Mouse (Mus musculus) hindbrain, embryonic 11.5 days (tissue): ENCODE measurements at regions not wholly inside any gene's neighbourhood (a gene's known extent, or its start where the extent isn't known, plus 50 kb on each side); places are given as distances from the start of the nearest gene placed in this dataset.

Experiments used
- ATAC-seq: fragments of 200-750 bp; cut with Nextera tagmentation; 2 replicates; pipeline ENCODE4 v1.8.0; 2017; ENCODE audit warnings: mild to moderate bottlenecking, moderate TSS enrichment, moderate library complexity; ENCODE audit not compliant: low FRiP score
- DNase-seq: peaks from one replicate; pipeline ENCODE4 v3.0.0-alpha.2; 2015; ENCODE audit warnings: low spot score
- H3K27ac ChIP-seq: fragments of 300-500 bp; sonication (generic); 2 replicates; pipeline ENCODE4 v1.5.1; 2014; ENCODE audit warnings: mild to moderate bottlenecking, low read depth, low read length
- H3K27me3 ChIP-seq: fragments of 300-500 bp; sonication (generic); 2 replicates; pipeline ENCODE4 v1.6.1; 2014; ENCODE audit warnings: mild to moderate bottlenecking, low read length, moderate library complexity, mixed read lengths; ENCODE audit not compliant: control insufficient read depth, insufficient read depth
- H3K36me3 ChIP-seq: fragments of 300-500 bp; sonication (generic); 2 replicates; pipeline ENCODE4 v1.6.1; 2014; ENCODE audit warnings: mild to moderate bottlenecking, low read length, moderate library complexity, mixed read lengths; ENCODE audit not compliant: control insufficient read depth, insufficient read depth
- H3K4me1 ChIP-seq: fragments of 300-500 bp; sonication (generic); replicated peaks from 2 replicates; pipeline ENCODE4 v1.6.1; 2014; ENCODE audit warnings: low read length, mixed read lengths; ENCODE audit not compliant: control insufficient read depth, insufficient read depth
- H3K4me2 ChIP-seq: fragments of 300-500 bp; sonication (generic); replicated peaks from 2 replicates; pipeline ENCODE4 v1.6.1; 2014; ENCODE audit warnings: mild to moderate bottlenecking, low read depth, low read length
- H3K4me3 ChIP-seq: fragments of 300-500 bp; sonication (generic); 2 replicates; pipeline ENCODE4 v1.5.1; 2014; ENCODE audit warnings: low read depth, low read length
- H3K9ac ChIP-seq: fragments of 300-500 bp; sonication (generic); 2 replicates; pipeline ENCODE4 v1.6.1; 2014; ENCODE audit warnings: low read depth, low read length
- H3K9me3 ChIP-seq: fragments of 300-500 bp; sonication (generic); 2 replicates; pipeline ENCODE4 v1.6.1; 2016; ENCODE audit warnings: low read length; ENCODE audit not compliant: control insufficient read depth
- WGBS: fragments of 180-500 bp; shearing (Covaris S2); extraction: QIAGEN DNeasy Blood & Tissue Kit; methylation state at CpG from one replicate; pipeline ENCODE4 v1.1.7; 2014; 5-methylcytosine and 5-hydroxymethylcytosine counted together

DNA sequence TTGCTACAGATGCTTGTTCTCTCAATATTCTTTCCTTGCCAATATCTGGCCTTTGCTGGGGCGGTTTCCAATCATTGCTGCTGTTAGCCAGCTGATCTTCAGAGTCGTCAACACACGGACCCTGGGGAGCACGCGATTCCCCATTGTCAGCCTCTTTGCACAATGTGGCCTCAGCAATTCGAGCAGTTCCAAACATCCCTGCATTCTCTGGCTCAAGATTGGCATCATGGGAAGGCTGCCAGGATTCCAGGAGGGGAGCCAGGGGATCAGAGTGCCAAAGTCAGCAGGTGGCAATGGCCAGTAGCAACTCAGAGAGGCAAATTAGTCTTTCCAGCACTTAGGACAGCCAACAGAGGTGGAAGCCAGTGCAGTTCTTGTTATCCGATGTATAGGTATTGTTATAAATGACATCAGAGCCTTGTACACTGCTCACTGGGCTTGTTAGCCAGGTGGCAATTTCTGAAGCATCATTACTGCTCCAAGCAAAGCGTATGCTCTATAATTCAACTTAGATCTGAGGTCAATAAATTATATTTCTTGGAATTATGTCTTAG lies 240.8 kb upstream of the Gk2 start:
- no peaks in the 10 kb centered on the region for H3K27me3 ChIP-seq
- no peak overlapping the region for H3K9ac ChIP-seq
- H3K36me3 ChIP-seq, result no peaks in the 10 kb centered on the region
- ATAC-seq, result no peak
- no peak overlapping the region for H3K4me3 ChIP-seq
- H3K4me2 ChIP-seq, result no peak overlapping the region
- no peak for DNase-seq
- no peaks in the 10 kb centered on the region for H3K9me3 ChIP-seq
- 68% methylated on average over 8 of the region's 8 CpGs for WGBS
- no peaks in the 10 kb centered on the region for H3K4me1 ChIP-seq
- no peak overlapping the region for H3K27ac ChIP-seq

DNA sequence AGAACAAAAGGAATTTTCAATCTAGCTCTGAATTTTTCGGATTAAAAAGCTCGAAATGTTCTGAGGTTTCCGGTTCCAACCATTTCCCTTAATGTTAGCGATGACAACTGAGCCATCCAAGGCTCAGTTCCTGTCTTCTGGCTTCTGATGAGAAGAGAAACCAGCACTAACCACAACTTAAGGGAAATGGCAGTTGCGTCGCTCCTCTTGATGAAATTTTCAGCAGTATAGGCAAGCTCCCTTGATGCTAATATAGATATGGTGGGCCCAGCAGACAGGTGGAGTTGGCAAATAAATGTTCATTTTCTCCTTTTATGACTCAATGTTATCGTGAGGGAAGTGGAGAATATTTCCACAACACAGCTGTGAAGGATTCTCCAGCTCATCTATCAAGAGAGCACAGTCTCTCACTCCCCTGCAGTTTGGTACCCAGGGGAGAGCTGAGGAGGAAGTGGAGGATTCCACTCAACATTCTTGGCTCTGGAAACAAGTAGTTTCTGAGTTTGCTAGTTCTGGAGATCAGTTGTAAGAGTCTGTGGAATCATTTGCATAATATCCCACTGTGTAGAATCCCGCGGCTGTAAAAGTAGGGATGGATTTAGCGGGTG lies 236.6 kb upstream of the Gk2 start:
- Histone ChIP-seq H3K27ac (no peak overlapping the region), H3K4me1 (no peaks in the 10 kb centered on the region), H3K4me2 (no peak overlapping the region), H3K36me3 (no peaks in the 10 kb centered on the region), H3K9me3 (no peaks in the 10 kb centered on the region), H3K4me3 (no peak overlapping the region), H3K9ac (no peak overlapping the region), H3K27me3 (no peaks in the 10 kb centered on the region)
- no peak for ATAC-seq
- no peak for DNase-seq
- 87% methylated on average over 10 of the region's 10 CpGs for WGBS

DNA sequence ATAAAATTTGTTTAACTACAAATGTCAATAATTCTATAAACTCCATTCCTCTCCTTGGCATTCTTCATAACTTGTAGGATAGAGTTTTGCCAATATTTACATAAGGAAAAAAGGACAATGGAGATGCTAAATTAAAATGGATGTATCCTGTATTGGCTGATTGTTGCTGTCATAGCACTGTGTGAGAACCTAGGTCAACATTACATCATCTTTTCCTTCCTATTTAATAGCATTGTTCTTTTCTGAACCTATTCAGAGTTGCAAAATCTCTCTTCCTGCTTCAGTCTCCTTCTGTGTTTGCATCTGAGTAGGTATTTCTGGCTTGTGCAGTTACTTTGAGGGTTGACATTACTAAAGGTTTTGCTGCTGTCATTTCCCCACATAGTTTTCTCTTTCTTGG lies 228.6 kb upstream of the Gk2 start:
- H3K27me3 ChIP-seq, result no peaks in the 10 kb centered on the region
- ATAC-seq (no peak), DNase-seq (no peak)
- H3K4me1 ChIP-seq, result no peaks in the 10 kb centered on the region
- no peak overlapping the region for H3K9ac ChIP-seq
- no peak overlapping the region for H3K4me3 ChIP-seq
- no peak overlapping the region for H3K4me2 ChIP-seq
- no peaks in the 10 kb centered on the region for H3K36me3 ChIP-seq
- no peaks in the 10 kb centered on the region for H3K9me3 ChIP-seq
- no peak overlapping the region for H3K27ac ChIP-seq

DNA sequence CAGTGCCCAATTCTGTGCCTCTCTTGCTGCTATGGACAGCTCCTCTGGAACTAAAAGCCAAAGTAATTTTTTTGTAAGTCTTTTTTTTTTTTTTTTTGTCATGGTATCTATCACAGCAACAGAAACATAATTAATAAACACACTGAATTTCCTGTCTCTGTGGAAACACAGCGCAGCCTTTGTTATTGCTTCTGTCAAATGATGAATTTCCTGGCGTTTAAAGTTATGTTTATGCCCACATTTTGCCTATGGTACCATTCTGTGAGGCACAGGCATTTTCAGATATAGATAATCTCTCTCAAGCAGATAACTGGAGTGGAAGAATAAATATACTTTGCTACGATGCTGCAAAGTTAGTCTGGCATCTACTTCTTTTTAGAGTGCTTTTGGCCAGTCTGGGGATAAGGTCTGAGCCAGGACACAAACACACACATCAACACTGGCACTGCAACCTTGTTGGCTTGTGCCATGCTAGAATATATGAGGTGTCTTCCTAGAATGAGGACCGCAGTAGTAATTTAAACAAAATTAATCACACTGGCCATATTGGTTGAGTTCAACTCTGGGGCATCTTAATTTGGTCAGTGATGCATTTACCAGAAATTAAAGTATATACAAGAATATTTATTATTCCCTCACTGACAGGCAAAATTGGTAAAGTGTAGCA lies 227.9 kb upstream of the Gk2 start:
- 82% methylated on average over 4 of the region's 4 CpGs for WGBS
- ATAC-seq (no peak), DNase-seq (no peak)
- Histone ChIP-seq H3K27ac (no peak overlapping the region), H3K36me3 (no peaks in the 10 kb centered on the region), H3K4me1 (no peaks in the 10 kb centered on the region), H3K27me3 (no peaks in the 10 kb centered on the region), H3K4me2 (no peak overlapping the region), H3K9ac (no peak overlapping the region), H3K4me3 (no peak overlapping the region), H3K9me3 (no peaks in the 10 kb centered on the region)

DNA sequence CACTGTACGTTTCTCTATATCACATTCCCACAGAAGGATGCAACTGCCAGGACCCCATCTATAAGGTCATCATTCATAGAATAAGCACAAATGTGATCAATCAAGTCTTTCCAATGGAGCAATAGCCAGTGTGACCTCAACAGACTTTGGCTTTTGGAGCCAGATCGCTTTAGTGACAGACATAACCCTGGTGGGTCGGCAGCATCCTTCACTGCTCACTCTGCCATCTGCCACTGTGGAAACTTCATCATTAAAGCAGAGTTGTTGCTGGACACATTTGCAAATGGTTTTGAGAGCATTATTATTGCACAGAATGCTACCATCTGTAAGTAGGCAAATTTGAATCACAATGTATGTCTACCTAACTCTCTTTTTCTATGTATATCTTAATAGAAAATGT lies 212.9 kb upstream of the Gk2 start:
- Histone ChIP-seq H3K9me3 (no peaks in the 10 kb centered on the region), H3K27ac (no peak overlapping the region), H3K4me2 (no peak overlapping the region), H3K4me3 (no peak overlapping the region), H3K27me3 (no peaks in the 10 kb centered on the region), H3K9ac (no peak overlapping the region), H3K4me1 (no peaks in the 10 kb centered on the region), H3K36me3 (no peaks in the 10 kb centered on the region)
- no peak for DNase-seq
- WGBS, result 61% methylated on average over 3 of the region's 3 CpGs
- no peak for ATAC-seq

DNA sequence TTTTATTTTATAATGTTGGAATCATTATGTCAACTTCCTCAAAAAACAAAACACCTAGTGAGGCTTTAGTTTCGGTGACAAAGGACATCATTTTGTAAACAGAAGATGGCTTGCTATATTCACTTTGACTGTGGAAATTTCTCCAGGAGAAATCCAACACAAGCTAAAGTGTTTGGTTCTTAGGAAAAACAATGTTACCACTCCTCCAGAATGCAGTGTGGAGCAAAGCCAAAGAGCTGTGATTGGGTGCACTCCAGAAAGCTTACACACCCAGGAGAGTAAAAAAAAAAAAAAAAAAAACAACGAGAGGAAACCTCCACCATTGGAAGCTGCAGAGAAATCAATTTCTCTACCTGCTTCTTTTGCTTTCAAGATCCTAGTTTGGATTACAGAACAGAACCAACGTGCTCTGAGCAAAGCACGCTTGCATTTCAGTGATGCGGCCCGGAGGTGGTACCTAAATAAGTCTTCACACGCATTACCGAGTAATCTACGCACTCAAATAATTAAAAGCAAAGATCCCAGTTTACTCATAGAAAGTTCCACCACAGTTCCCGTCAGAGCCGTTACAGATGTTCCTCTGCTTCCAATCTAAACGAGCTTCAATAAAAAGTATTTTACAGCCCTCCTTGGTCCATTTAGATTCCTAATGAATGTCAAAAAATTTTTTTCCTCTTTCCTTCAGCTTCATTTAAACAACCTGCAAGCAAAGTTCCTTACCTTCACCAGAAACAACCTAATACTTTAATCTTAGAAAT lies 199.5 kb upstream of the Gk2 start:
- Histone ChIP-seq H3K4me2 (no peak overlapping the region), H3K4me3 (no peak overlapping the region), H3K4me1 (no peaks in the 10 kb centered on the region), H3K36me3 (no peaks in the 10 kb centered on the region), H3K9ac (no peak overlapping the region), H3K27me3 (no peaks in the 10 kb centered on the region), H3K27ac (no peak overlapping the region), H3K9me3 (no peaks in the 10 kb centered on the region)
- no peak for DNase-seq
- 93% methylated on average over 12 of the region's 12 CpGs for WGBS
- ATAC-seq, result no peak

DNA sequence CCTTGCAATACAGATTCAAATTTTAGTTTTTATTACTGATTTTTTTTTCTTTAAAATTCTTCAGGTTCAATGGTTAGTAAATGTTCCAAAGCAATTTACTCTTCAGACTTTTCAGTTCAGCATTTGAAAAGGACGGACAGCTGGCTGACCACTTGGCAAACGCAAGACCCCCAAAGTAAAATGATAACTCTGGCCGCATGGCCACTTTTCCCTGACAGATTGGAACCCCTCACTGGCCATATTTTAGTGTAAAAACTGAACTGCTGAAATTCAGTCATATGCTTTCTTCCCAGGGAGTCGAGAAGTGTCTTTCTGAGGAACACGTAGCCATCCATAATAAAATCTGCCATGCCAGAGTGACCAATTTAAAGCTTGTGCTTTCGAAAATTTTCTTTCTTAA lies 198.4 kb upstream of the Gk2 start:
- H3K4me1 ChIP-seq, result no peaks in the 10 kb centered on the region
- no peaks in the 10 kb centered on the region for H3K9me3 ChIP-seq
- DNase-seq (no peak), ATAC-seq (no peak)
- H3K9ac ChIP-seq, result no peak overlapping the region
- H3K27ac ChIP-seq, result no peak overlapping the region
- no peak overlapping the region for H3K4me3 ChIP-seq
- 95% methylated on average over 6 of the region's 6 CpGs for WGBS
- no peaks in the 10 kb centered on the region for H3K27me3 ChIP-seq
- no peak overlapping the region for H3K4me2 ChIP-seq
- H3K36me3 ChIP-seq, result no peaks in the 10 kb centered on the region

DNA sequence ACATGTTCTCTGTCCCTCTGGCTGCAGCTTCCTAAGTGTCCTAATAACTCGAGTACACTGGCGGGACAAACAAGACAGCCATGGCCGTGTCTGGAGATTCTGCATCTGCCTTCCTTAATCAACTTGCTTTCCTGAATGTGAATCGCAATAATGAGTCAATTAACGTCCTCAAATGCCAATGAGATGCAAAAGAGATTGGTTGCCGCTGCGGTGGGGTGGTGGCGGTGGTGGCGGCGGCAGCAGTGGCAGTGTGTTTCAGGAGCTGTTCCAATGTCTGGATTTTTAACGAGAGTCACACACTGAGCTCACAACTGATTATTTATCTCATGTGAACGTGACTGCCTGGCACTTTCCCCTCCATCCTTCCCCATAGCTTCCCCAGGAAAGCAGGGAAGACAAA lies 197.6 kb upstream of the Gk2 start:
- H3K4me1 ChIP-seq, result no peaks in the 10 kb centered on the region
- no peak overlapping the region for H3K4me3 ChIP-seq
- no peak overlapping the region for H3K4me2 ChIP-seq
- WGBS, result 59% methylated on average over 12 of the region's 12 CpGs
- no peaks in the 10 kb centered on the region for H3K9me3 ChIP-seq
- DNase-seq, result no peak
- H3K36me3 ChIP-seq, result no peaks in the 10 kb centered on the region
- no peaks in the 10 kb centered on the region for H3K27me3 ChIP-seq
- no peak overlapping the region for H3K27ac ChIP-seq
- no peak for ATAC-seq
- H3K9ac ChIP-seq, result no peak overlapping the region

DNA sequence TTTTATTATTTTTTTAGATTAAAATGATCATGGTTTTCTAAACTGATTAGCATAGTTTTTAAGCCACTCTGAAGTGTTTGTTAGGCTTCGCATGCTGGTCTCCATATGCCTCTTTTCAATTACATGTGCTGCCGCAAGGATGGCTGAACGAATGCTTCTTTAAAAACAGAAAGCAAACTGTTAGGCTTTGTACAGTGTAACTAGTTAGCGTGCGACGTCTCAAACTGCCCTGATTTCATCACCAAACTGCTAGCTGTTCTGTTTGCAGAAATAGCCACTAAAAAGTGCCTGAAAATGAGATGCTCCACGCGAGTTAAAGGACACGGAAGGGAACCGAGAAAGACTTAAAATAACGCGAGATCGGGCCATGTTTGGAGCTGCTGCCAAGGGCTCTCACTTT lies 185.4 kb upstream of the Gk2 start:
- Histone ChIP-seq H3K9ac (no peak overlapping the region), H3K4me1 (no peaks in the 10 kb centered on the region), H3K36me3 (no peaks in the 10 kb centered on the region), H3K4me3 (no peak overlapping the region), H3K4me2 (no peak overlapping the region), H3K27me3 (no peaks in the 10 kb centered on the region), H3K27ac (no peak overlapping the region), H3K9me3 (no peaks in the 10 kb centered on the region)
- ATAC-seq, result no peak
- WGBS, result 93% methylated on average over 13 of the region's 13 CpGs
- DNase-seq, result no peak
